Mouse (Mus musculus) layer of hippocampus, adult 2 months (tissue): ENCODE measurements at regions not wholly inside any gene's neighbourhood (a gene's known extent, or its start where the extent isn't known, plus 50 kb on each side); places are given as distances from the start of the nearest gene placed in this dataset.
"Not testable (repeated sequence)": the region's sequence is repeated elsewhere in the genome, so short reads cannot be mapped to it uniquely, and the experiment has no call there.

ENCODE experiments used
- DNase-seq, 2 experiments: peaks; one replicate each; pipeline ENCODE4 v3.0.0; 2022; ENCODE audit warnings: low spot score in 2 of 2
- H3K27ac ChIP-seq: fragments of 200-600 bp; 2 replicates; pipeline ENCODE4 v1.8.1; 2022
- H3K4me3 ChIP-seq: fragments of 200-600 bp; 2 replicates; pipeline ENCODE4 v1.8.1; 2022; ENCODE audit warnings: mild to moderate bottlenecking
- CTCF ChIP-seq: fragments of 200-600 bp; conservative IDR thresholded peaks from 2 replicates; pipeline ENCODE4 v1.8.1; 2022; ENCODE audit warnings: antibody characterized with exemption, mild to moderate bottlenecking, moderate library complexity

GRCm38 (mm10) chr3:49636676-49637075 lies 120.4 kb downstream of the Pcdh18 start:
- no peak for TF ChIP-seq CTCF
- no peak for DNase-seq
- Histone ChIP-seq H3K27ac (no peak overlapping the region), H3K4me3 (no peak overlapping the region)

GRCm38 (mm10) chr3:49592706-49593451 lies 164.2 kb downstream of the Pcdh18 start:
- DNase-seq: no peak
- Histone ChIP-seq H3K27ac (no peak overlapping the region), H3K4me3 (no peak overlapping the region)
- no peak for TF ChIP-seq CTCF

GRCm38 (mm10) chr3:49590234-49590633 lies 166.9 kb downstream of the Pcdh18 start:
- no peak overlapping the region for H3K4me3 ChIP-seq
- DNase-seq: no peak
- no peak overlapping the region for H3K27ac ChIP-seq
- TF ChIP-seq CTCF: no peak

GRCm38 (mm10) chr3:49586531-49587168 lies 170.5 kb downstream of the Pcdh18 start:
- Histone ChIP-seq H3K27ac (no peak overlapping the region), H3K4me3 (no peak overlapping the region)
- no peak for DNase-seq
- TF ChIP-seq CTCF: no peak

- H3K27ac ChIP-seq, H3K4me3 ChIP-seq, DNase-seq: not testable (repeated sequence)
These were observed 171.2 kb downstream of the Pcdh18 start for GRCm38 (mm10) chr3:49585962-49586361.

DNA sequence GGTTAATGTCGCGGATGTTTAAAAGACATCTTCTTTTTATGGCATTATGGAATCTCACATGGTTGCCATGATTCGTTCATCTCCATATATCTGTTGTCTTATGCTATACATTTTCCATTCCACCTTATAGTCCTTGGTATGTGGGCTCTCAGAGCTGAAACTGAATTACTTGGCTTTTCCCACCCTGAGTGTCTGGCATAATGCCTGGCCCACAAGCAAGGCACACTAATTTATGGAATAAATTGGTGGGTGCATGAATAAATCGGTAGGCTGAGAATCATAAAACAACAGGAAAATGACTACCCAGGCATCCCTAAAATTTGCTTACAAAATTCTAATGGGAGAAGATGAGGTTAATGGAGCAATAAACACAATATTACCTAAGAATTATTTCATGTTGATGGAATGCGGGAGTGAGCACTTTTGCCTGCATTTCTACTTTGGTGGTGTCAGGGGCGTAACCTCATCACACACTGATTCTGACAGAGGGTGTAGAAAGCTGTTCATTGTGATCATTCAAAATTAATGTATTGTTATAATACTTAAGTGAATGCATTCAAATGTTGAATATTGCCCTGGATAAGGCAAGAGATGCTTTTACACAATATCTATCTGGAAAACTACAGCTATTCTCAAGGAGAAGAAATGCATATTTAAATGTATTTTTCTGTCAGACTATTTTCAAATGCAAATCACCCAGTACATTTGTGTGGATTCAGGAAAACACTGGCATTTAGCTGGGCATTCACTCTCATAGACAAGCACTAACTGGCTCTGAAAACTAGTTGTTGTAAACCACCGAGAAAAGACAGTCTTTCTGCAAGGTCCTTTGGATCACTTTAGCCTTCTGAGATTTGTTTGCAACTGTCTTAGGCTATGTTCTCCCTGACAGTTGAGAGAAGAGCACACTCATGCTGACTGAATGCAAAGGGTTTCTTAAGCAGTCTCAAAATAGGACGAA lies 190.1 kb downstream of the Pcdh18 start:
- DNase-seq: no peak
- no peak overlapping the region for H3K27ac ChIP-seq

DNA sequence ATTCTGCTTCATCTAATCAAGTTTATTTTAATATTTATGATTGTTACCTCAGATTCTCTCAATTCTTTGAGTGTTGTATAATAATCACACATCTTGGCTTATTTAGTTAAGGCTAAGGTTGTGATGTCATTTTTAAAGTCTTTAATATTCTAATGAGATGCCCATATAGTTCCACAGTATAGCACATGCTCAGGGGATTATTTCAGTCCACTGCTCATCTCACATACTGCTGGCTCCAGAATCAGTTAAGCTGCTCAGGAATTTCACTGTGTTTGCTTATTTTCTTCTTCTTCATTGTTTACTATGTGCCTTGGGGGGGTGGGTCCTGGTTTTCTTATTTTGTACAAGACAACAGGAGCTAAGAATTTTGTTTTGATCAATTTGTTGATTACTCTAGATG lies 229.5 kb downstream of the Pcdh18 start:
- no peak for DNase-seq
- TF ChIP-seq CTCF: no peak

More for the DNA sequence above, 190.1 kb downstream of the Pcdh18 start:
- H3K4me3 ChIP-seq: no peak overlapping the region
- no peak for TF ChIP-seq CTCF

GRCm38 (mm10) chr3:49520088-49520487 lies 237.0 kb downstream of the Pcdh18 start:
- no peak for TF ChIP-seq CTCF
- DNase-seq: no peak
- no peak overlapping the region for H3K27ac ChIP-seq
- H3K4me3 ChIP-seq: no peak overlapping the region

More for the DNA sequence above, 229.5 kb downstream of the Pcdh18 start:
- Histone ChIP-seq H3K27ac (no peak overlapping the region), H3K4me3 (no peak overlapping the region)

DNA sequence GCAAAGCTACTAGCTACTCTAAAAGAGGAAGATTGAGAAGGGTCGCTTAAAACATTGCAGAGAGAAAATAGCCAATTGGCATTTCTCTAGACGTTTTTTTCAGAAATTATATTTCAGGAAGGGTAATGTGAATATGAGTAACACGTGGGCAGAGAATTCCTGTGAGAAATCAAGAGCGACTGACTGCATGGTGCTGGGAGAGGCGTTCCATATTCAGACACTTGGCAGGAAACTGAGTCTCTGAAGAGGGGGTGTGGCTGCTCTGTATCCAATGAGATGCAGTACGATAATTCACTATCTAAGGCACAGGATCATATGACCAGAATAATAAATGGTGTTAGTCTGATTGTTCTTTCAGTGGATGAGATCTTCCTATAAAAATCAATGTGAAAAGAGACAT lies 252.5 kb downstream of the Pcdh18 start:
- no peak overlapping the region for H3K27ac ChIP-seq
- no peak for TF ChIP-seq CTCF
- no peak for DNase-seq
- no peak overlapping the region for H3K4me3 ChIP-seq

DNA sequence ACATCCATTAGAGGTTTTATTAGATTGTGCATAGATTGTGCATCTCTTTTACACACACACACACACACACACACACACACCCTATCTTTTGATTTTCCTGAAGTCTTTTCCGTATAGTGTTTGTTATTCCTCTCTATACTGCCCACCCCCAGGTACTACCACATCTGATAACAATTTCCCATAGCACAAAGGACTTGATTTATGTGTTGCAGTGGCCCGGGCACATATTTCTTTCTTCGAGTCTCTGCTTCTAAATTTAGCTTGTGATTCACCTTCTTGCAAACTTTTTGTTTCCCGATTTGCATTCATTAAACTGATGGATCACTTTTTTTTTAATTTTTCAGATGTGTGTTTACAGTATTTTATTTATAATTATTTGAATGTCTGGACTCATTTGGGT lies 254.8 kb downstream of the Pcdh18 start:
- Histone ChIP-seq H3K27ac (no peak overlapping the region), H3K4me3 (no peak overlapping the region)
- TF ChIP-seq CTCF: no peak
- no peak for DNase-seq

GRCm38 (mm10) chr3:49485105-49485504 lies 272.0 kb downstream of the Pcdh18 start:
- DNase-seq: peak; percentile 18 to 23
- no peak for TF ChIP-seq CTCF
- no peak overlapping the region for H3K4me3 ChIP-seq
- H3K27ac ChIP-seq: no peak overlapping the region
